Mouse (Mus musculus): ENCODE results near the gene Ispd. TPM values are rescaled to one million over a fixed set of nuclear protein-coding genes. Genes with fewer than 3 reads are reported as not detected.

The Ispd gene
- polyA plus RNA-seq, 1 experiment from 2014 or later: 6.2 TPM

DNA sequence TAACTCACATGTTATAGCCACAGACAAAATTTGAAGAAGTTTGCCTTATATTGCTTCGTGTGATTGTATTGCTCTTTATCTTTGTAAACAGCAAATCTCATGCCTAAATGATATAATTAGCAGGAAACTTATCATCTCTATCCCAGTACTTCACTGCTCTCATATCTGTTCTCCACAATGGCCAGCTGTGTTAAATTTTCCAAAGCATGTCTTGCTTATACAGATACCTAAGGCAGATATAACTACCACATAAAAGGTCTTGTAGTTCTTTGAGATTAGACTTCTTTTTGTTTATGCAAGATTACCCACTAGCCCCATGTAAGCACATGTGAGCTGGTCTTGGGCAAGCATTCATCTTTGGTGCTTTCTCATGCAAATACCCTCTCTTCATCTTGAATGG lies 327.6 kb downstream of the Ispd start:
- Histone ChIP-seq H3K27ac (no peak overlapping the region), H3K27me3 (ENCODE audit: poor library complexity, severe bottlenecking) (no peaks in the 10 kb centered on the region), H3K9me3 (no peaks in the 10 kb centered on the region), H3K4me3 (no peak overlapping the region), H3K4me1 (no peaks in the 10 kb centered on the region), H3K36me3 (replicated peaks) (no peaks in the 10 kb centered on the region)
- no peak for DNase-seq (ENCODE audit: extremely low spot score, low spot score)
- WGBS: 88% methylated on average over 1 of the region's 1 CpGs

- WGBS: 36% methylated on average over 17 of the region's 17 CpGs
These were observed 332.8 kb downstream of the Ispd start for GRCm38 (mm10) chr12:36713866-36714662.

DNA sequence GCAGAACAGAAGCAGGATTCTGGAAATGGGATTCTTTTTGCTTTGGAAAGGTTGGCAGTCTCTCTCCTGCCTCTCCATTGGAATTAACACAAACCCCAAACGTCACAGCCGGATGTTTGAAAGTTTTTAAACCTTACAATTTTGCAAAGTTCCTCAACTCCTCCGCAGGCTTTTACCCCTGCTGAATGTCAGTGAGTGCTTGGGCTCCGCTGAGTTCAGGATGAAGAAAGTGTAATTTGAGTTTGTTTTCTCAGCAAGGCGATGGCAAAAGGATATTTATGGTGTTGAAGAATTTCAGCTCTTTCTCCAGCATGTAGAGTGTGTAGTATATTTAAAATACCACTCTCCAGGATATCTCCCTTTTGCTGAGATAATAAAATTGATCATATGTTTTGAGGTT lies 336.3 kb downstream of the Ispd start:
- Histone ChIP-seq H3K27ac (no peak overlapping the region), H3K9me3 (no peaks in the 10 kb centered on the region), H3K27me3 (ENCODE audit: poor library complexity, severe bottlenecking) (no peaks in the 10 kb centered on the region), H3K4me1 (peaks cover 9% of the 10 kb centered on the region; the same call in 1 of the 2 replicates), H3K4me3 (no peak overlapping the region), H3K36me3 (replicated peaks) (no peaks in the 10 kb centered on the region)
- DNase-seq (ENCODE audit: extremely low spot score, low spot score): no peak
- 71% methylated on average over 5 of the region's 5 CpGs for WGBS

More at GRCm38 (mm10) chr12:36713866-36714662, 332.8 kb downstream of the Ispd start:
- Histone ChIP-seq H3K27me3 (ENCODE audit: poor library complexity, severe bottlenecking) (no peaks in the 10 kb centered on the region), H3K9me3 (no peaks in the 10 kb centered on the region), H3K4me1 (peaks cover 9% of the 10 kb centered on the region; the same call in 1 of the 2 replicates), H3K4me3 (peak overlapping the region; percentile 34), H3K36me3 (replicated peaks) (no peaks in the 10 kb centered on the region), H3K27ac (no peak overlapping the region; the same call in 1 of the 2 replicates)
- DNase-seq (ENCODE audit: extremely low spot score, low spot score): peak; percentile 29

- Histone ChIP-seq H3K4me3 (no peak overlapping the region), H3K27me3 (ENCODE audit: poor library complexity, severe bottlenecking) (no peaks in the 10 kb centered on the region), H3K27ac (no peak overlapping the region), H3K36me3 (replicated peaks) (no peaks in the 10 kb centered on the region), H3K4me1 (peaks cover 9% of the 10 kb centered on the region; the same call in 1 of the 2 replicates), H3K9me3 (no peaks in the 10 kb centered on the region)
- no peak for DNase-seq (ENCODE audit: extremely low spot score, low spot score)
- 67% methylated on average over 2 of the region's 2 CpGs for WGBS
These were observed 337.2 kb downstream of the Ispd start for GRCm38 (mm10) chr12:36718417-36718816.

DNA sequence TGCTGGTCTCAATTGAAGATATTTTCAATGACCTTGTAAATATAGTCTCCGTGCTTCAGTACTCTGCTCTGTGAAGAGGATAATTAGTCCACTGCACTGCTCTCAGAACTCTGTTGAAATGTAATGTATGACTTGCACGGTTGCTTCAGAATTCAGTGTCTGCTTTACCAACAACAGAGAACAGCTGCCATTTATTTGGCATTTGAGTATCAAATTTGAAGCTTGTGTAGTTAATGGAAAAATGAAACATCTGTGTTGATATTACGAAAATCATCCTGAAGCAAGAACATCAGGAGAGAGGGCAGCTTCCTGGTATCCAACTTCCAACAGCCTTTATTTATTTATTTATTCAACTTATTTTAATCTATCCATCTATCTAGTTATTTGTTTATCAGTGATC lies 337.8 kb downstream of the Ispd start:
- H3K9me3 ChIP-seq: no peaks in the 10 kb centered on the region
- H3K27ac ChIP-seq: no peak overlapping the region
- peaks cover 9% of the 10 kb centered on the region; the same call in 1 of the 2 replicates for H3K4me1 ChIP-seq
- WGBS: 72% methylated on average over 3 of the region's 3 CpGs
- H3K27me3 ChIP-seq (ENCODE audit: poor library complexity, severe bottlenecking): no peaks in the 10 kb centered on the region
- H3K4me3 ChIP-seq: no peak overlapping the region
- DNase-seq (ENCODE audit: extremely low spot score, low spot score): no peak
- H3K36me3 ChIP-seq (replicated peaks): no peaks in the 10 kb centered on the region

DNA sequence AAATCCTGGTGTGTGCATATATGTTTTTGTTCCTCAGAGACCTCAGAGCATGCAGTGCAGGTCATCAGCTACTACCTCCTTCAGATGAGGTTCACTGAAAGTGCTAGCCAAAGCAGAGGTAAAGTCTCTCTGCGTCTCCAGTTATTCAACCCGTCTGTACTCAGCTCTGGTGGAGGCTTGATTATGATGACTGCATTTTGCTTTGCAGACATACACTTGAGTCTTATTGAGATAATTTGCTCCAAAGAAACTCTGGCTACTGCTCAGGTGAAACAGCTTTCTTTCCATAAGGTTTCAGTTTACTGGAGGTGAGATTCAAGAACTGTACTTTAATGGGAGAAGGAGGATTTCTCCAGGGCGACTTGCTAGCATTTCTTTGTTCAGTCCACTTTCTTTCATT lies 339.5 kb downstream of the Ispd start:
- H3K27me3 ChIP-seq (ENCODE audit: poor library complexity, severe bottlenecking): no peaks in the 10 kb centered on the region
- H3K4me1 ChIP-seq: peaks cover 6% of the 10 kb centered on the region; the same call in 1 of the 2 replicates
- H3K27ac ChIP-seq: no peak overlapping the region
- no peak overlapping the region for H3K4me3 ChIP-seq
- WGBS: 84% methylated on average over 3 of the region's 3 CpGs
- H3K36me3 ChIP-seq (replicated peaks): no peaks in the 10 kb centered on the region
- no peaks in the 10 kb centered on the region for H3K9me3 ChIP-seq
- DNase-seq (ENCODE audit: extremely low spot score, low spot score): no peak

DNA sequence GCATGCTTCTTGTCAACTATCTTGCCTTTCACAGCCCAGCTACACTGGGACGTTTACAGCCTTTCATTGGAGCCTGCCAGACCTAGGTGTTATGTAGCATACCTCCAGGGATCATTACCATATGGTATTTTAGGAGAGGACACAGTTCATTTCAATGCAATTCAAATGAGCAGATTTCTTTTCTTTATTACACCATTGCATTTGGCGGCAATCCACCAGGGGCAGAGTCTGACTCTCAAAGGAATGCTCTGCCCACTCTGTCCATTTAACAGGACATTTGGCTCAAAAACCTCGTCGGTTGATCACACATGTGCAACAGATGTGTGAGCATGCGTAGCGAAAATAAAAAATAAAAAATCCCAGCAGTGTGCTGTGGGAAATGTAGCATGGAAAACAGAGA lies 340.0 kb downstream of the Ispd start:
- Histone ChIP-seq H3K27ac (no peak overlapping the region), H3K4me3 (no peak overlapping the region), H3K36me3 (replicated peaks) (no peaks in the 10 kb centered on the region), H3K4me1 (peaks cover 6% of the 10 kb centered on the region; the same call in 1 of the 2 replicates), H3K27me3 (ENCODE audit: poor library complexity, severe bottlenecking) (no peaks in the 10 kb centered on the region), H3K9me3 (no peaks in the 10 kb centered on the region)
- DNase-seq (ENCODE audit: extremely low spot score, low spot score): no peak
- WGBS: 80% methylated on average over 6 of the region's 6 CpGs

DNA sequence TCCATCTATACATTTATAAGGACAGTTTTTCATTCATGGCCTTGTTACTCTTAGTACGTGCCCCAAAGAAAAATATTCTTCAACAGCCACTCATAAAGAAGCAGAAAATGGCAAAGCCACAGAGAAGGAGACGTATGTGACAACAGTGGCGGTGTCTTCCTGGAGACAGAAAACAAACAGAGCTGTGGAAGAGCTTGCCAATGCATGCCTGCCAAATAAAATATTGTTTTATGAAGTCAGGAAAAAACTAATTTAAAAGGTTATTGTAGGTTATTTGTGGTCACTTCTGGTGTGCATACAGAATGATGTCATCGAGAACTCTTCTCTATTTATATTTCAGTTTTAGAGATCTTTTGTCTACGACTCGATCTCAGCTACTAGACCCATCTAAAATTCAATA lies 341.5 kb downstream of the Ispd start:
- DNase-seq (ENCODE audit: extremely low spot score, low spot score): no peak
- Histone ChIP-seq H3K4me3 (no peak overlapping the region), H3K27me3 (ENCODE audit: poor library complexity, severe bottlenecking) (no peaks in the 10 kb centered on the region), H3K4me1 (peaks cover 6% of the 10 kb centered on the region; the same call in 1 of the 2 replicates), H3K9me3 (no peaks in the 10 kb centered on the region), H3K36me3 (replicated peaks) (no peaks in the 10 kb centered on the region), H3K27ac (no peak overlapping the region)
- 93% methylated on average over 6 of the region's 6 CpGs for WGBS

- no peak for DNase-seq (ENCODE audit: extremely low spot score, low spot score)
- no peaks in the 10 kb centered on the region for H3K36me3 ChIP-seq (replicated peaks)
- H3K27ac ChIP-seq: no peak overlapping the region
- no peaks in the 10 kb centered on the region for H3K9me3 ChIP-seq
- 80% methylated on average over 3 of the region's 3 CpGs for WGBS
- no peak overlapping the region for H3K4me3 ChIP-seq
- 0 out of 2 replicates have a peak, but pooled peaks cover under 1% of the 10 kb centered on the region for H3K4me1 ChIP-seq
- no peaks in the 10 kb centered on the region for H3K27me3 ChIP-seq (ENCODE audit: poor library complexity, severe bottlenecking)
These were observed 342.1 kb downstream of the Ispd start for GRCm38 (mm10) chr12:36723302-36723701.

GRCm38 (mm10) chr12:36724297-36724696 lies 343.0 kb downstream of the Ispd start:
- Histone ChIP-seq H3K27ac (no peak overlapping the region), H3K4me3 (no peak overlapping the region), H3K4me1 (no peaks in the 10 kb centered on the region), H3K36me3 (replicated peaks) (no peaks in the 10 kb centered on the region), H3K27me3 (ENCODE audit: poor library complexity, severe bottlenecking) (no peaks in the 10 kb centered on the region), H3K9me3 (no peaks in the 10 kb centered on the region)
- no peak for DNase-seq (ENCODE audit: extremely low spot score, low spot score)
- WGBS: 90% methylated on average over 4 of the region's 4 CpGs

- no peaks in the 10 kb centered on the region for H3K36me3 ChIP-seq (replicated peaks)
- no peak overlapping the region for H3K4me3 ChIP-seq
- no peaks in the 10 kb centered on the region for H3K27me3 ChIP-seq (ENCODE audit: poor library complexity, severe bottlenecking)
- no peak for DNase-seq (ENCODE audit: extremely low spot score, low spot score)
- whole genome bisulfite sequencing: 88% methylated on average over 3 of the region's 3 CpGs
- H3K9me3 ChIP-seq: no peaks in the 10 kb centered on the region
- no peaks in the 10 kb centered on the region for H3K4me1 ChIP-seq
- no peak overlapping the region for H3K27ac ChIP-seq
These were observed 344.0 kb downstream of the Ispd start for GRCm38 (mm10) chr12:36725250-36725649.

GRCm38 (mm10) chr12:36726026-36726425 lies 344.8 kb downstream of the Ispd start:
- H3K27ac ChIP-seq: no peak overlapping the region
- H3K36me3 ChIP-seq (replicated peaks): no peaks in the 10 kb centered on the region
- H3K4me1 ChIP-seq: no peaks in the 10 kb centered on the region
- DNase-seq (ENCODE audit: extremely low spot score, low spot score): no peak
- H3K9me3 ChIP-seq: no peaks in the 10 kb centered on the region
- no peaks in the 10 kb centered on the region for H3K27me3 ChIP-seq (ENCODE audit: poor library complexity, severe bottlenecking)
- 88% methylated on average over 1 of the region's 1 CpGs for WGBS
- H3K4me3 ChIP-seq: no peak overlapping the region

- Histone ChIP-seq H3K4me1 (no peaks in the 10 kb centered on the region), H3K4me3 (no peak overlapping the region), H3K9me3 (no peaks in the 10 kb centered on the region), H3K27me3 (ENCODE audit: poor library complexity, severe bottlenecking) (no peaks in the 10 kb centered on the region), H3K27ac (no peak overlapping the region), H3K36me3 (replicated peaks) (no peaks in the 10 kb centered on the region)
- no peak for DNase-seq (ENCODE audit: extremely low spot score, low spot score)
- WGBS: 94% methylated on average over 4 of the region's 4 CpGs
These were observed 352.6 kb downstream of the Ispd start for GRCm38 (mm10) chr12:36733673-36734371.

Measured in forebrain, embryonic 10.5 days (tissue).